In genomic region chr13:94608947-94609346, GRCm38 (mm10) we compare ENCODE assay signal across 14 mouse cellular contexts.
DNase-seq lines count a peak whose midpoint lies in the region; ATAC-seq and TF ChIP-seq lines count a peak whose summit lies in the region.
"Had no signal": no experiment of that assay in that cellular context is flagged by ENCODE, and none has a peak within 500 bp of the region (broad histone marks: within the 10 kb centered on the region; RNA-seq: fewer than 3 reads in every experiment).

No protein-coding gene starts in this region.

- peaks cover 72% of the 10 kb centered on the region for H3K27me3 ChIP-seq in forebrain, embryonic 11.5 days (ENCODE audit: control insufficient read depth, insufficient read depth, low read length)
- peaks cover 39% of the 10 kb centered on the region for H3K27me3 ChIP-seq in forebrain, postnatal 0 days (ENCODE audit: insufficient read depth, low read length)
- peaks cover 83% of the 10 kb centered on the region for H3K27me3 ChIP-seq in midbrain, embryonic 12.5 days
- peaks cover 31% of the 10 kb centered on the region for H3K27me3 ChIP-seq in midbrain, embryonic 16.5 days (ENCODE audit: control insufficient read depth, insufficient read depth, low read depth, low read length)
- no peaks in the 10 kb centered on the region; the same call in 1 of the 2 replicates for H3K27me3 ChIP-seq in limb, embryonic 11.5 days (ENCODE audit: control insufficient read depth, insufficient read depth, low read length)
- H3K27me3 ChIP-seq: heart, embryonic 15.5 days had no signal

- H3K4me1 ChIP-seq in forebrain, embryonic 11.5 days (replicated peaks; ENCODE audit: control insufficient read depth, insufficient read depth, low read length), result peaks cover 12% of the 10 kb centered on the region
- no peaks in the 10 kb centered on the region for H3K4me1 ChIP-seq in forebrain, postnatal 0 days (ENCODE audit: insufficient read depth)
- peaks cover 17% of the 10 kb centered on the region for H3K4me1 ChIP-seq in midbrain, embryonic 12.5 days
- peaks cover 5% of the 10 kb centered on the region; the same call in 1 of the 2 replicates for H3K4me1 ChIP-seq in midbrain, embryonic 16.5 days (ENCODE audit: control insufficient read depth, insufficient read depth, low read length)
- peaks cover 11% of the 10 kb centered on the region for H3K4me1 ChIP-seq in limb, embryonic 11.5 days (ENCODE audit: control insufficient read depth, insufficient read depth, low read length)
- H3K4me1 ChIP-seq: liver, embryonic 15.5 days had no signal

- H3K4me3 ChIP-seq in forebrain, embryonic 11.5 days (ENCODE audit: low read depth, low read length), result no peak overlapping the region
- H3K4me3 ChIP-seq in forebrain, postnatal 0 days (ENCODE audit: low read depth, low read length), result no peak overlapping the region
- no peak overlapping the region for H3K4me3 ChIP-seq in midbrain, embryonic 12.5 days
- H3K4me3 ChIP-seq in midbrain, embryonic 16.5 days (ENCODE audit: low read depth, low read length), result no peak overlapping the region
- H3K4me3 ChIP-seq in limb, embryonic 11.5 days (ENCODE audit: low read depth, low read length), result no peak overlapping the region
- H3K4me3 ChIP-seq: heart, embryonic 15.5 days; liver, embryonic 15.5 days had no signal

- no peaks in the 10 kb centered on the region for H3K9me3 ChIP-seq in forebrain, embryonic 11.5 days (ENCODE audit: control insufficient read depth, low read length)
- no peaks in the 10 kb centered on the region for H3K9me3 ChIP-seq in forebrain, postnatal 0 days (ENCODE audit: low read length)
- H3K9me3 ChIP-seq in midbrain, embryonic 12.5 days, result no peaks in the 10 kb centered on the region
- H3K9me3 ChIP-seq in midbrain, embryonic 16.5 days (replicated peaks; ENCODE audit: control insufficient read depth, low read length, poor library complexity, severe bottlenecking), result no peaks in the 10 kb centered on the region
- H3K9me3 ChIP-seq in limb, embryonic 11.5 days (ENCODE audit: control insufficient read depth, low read length), result no peaks in the 10 kb centered on the region
- H3K9me3 ChIP-seq: heart, embryonic 15.5 days; liver, embryonic 15.5 days had no signal

- peak; percentile 61 for DNase-seq in forebrain, embryonic 11.5 days (ENCODE audit: low spot score)
- DNase-seq in forebrain, postnatal 0 days, result no peak
- DNase-seq in limb, embryonic 11.5 days (ENCODE audit: low spot score), result no peak
- peak; percentile 61 for DNase-seq in testis, postnatal 14 days (ENCODE audit: low spot score)
- DNase-seq in left cerebral cortex, postnatal 25 days (ENCODE audit: low spot score in 2 of 2), result no peak
- no peak for DNase-seq in adrenal gland, adult 8-10 months
- DNase-seq: cerebellum, postnatal 36 days; gastrocnemius, postnatal 10 days had no signal

- WGBS in forebrain, embryonic 11.5 days, result 28% methylated on average over 10 of the region's 10 CpGs
- 45% methylated on average over 10 of the region's 10 CpGs for WGBS in forebrain, postnatal 0 days
- WGBS in midbrain, embryonic 12.5 days, result 57% methylated on average over 10 of the region's 10 CpGs
- WGBS in midbrain, embryonic 16.5 days, result 47% methylated on average over 10 of the region's 10 CpGs
- WGBS in limb, embryonic 11.5 days, result 11% methylated on average over 10 of the region's 10 CpGs

- H3K9ac ChIP-seq in forebrain, embryonic 11.5 days (ENCODE audit: low read length), result no peak overlapping the region
- no peak overlapping the region for H3K9ac ChIP-seq in forebrain, postnatal 0 days
- no peak overlapping the region for H3K9ac ChIP-seq in midbrain, embryonic 12.5 days (replicated peaks)
- no peak overlapping the region for H3K9ac ChIP-seq in midbrain, embryonic 16.5 days (ENCODE audit: low read depth, low read length)
- H3K9ac ChIP-seq in limb, embryonic 11.5 days (ENCODE audit: low read length), result no peak overlapping the region
- H3K9ac ChIP-seq: heart, embryonic 15.5 days; liver, embryonic 15.5 days had no signal

- ATAC-seq in forebrain, embryonic 11.5 days (replicated peaks; ENCODE audit: low FRiP score), result peak; percentile 42
- no peak for ATAC-seq in forebrain, postnatal 0 days
- peak; percentile 61; the same call in 1 of the 2 replicates for ATAC-seq in midbrain, embryonic 12.5 days (ENCODE audit: low FRiP score, low read depth)
- ATAC-seq in midbrain, embryonic 16.5 days, result no peak
- peak; percentile 4; the same call in 1 of the 2 replicates for ATAC-seq in limb, embryonic 11.5 days (ENCODE audit: insufficient number of reproducible peaks, low FRiP score, low TSS enrichment, low read depth)
- ATAC-seq: inflammation-experienced regulatory T-cells, adult 6 months had no signal

- intact Hi-C loops in left cerebral cortex, postnatal 25 days (cut with DNase I), result no loop called here

- no peaks in the 10 kb centered on the region for H3K36me3 ChIP-seq in forebrain, embryonic 11.5 days (ENCODE audit: control insufficient read depth, insufficient read depth, low read length)
- no peaks in the 10 kb centered on the region for H3K36me3 ChIP-seq in forebrain, postnatal 0 days (ENCODE audit: insufficient read depth)
- H3K36me3 ChIP-seq in midbrain, embryonic 12.5 days, result no peaks in the 10 kb centered on the region
- H3K36me3 ChIP-seq in midbrain, embryonic 16.5 days (ENCODE audit: control insufficient read depth, insufficient read depth, low read length), result no peaks in the 10 kb centered on the region
- no peaks in the 10 kb centered on the region for H3K36me3 ChIP-seq in limb, embryonic 11.5 days (ENCODE audit: control insufficient read depth, insufficient read depth, low read length)
- H3K36me3 ChIP-seq: heart, embryonic 15.5 days; liver, embryonic 15.5 days had no signal

- TF ChIP-seq CTCF in forebrain, postnatal 0 days (IDR thresholded peaks at IDR 0.05; ENCODE audit: low read depth), result no peak

- H3K4me2 ChIP-seq in forebrain, embryonic 11.5 days (ENCODE audit: low read depth, low read length, severe bottlenecking), result no peak overlapping the region
- no peak overlapping the region for H3K4me2 ChIP-seq in forebrain, postnatal 0 days (ENCODE audit: low read depth)
- H3K4me2 ChIP-seq in midbrain, embryonic 12.5 days (replicated peaks), result no peak overlapping the region
- no peak overlapping the region for H3K4me2 ChIP-seq in midbrain, embryonic 16.5 days (ENCODE audit: low read length)
- peak overlapping the region; percentile 13; the same call in 1 of the 2 replicates for H3K4me2 ChIP-seq in limb, embryonic 11.5 days (ENCODE audit: low read depth, severe bottlenecking)
- H3K4me2 ChIP-seq: heart, embryonic 15.5 days; liver, embryonic 15.5 days had no signal

- H3K27ac ChIP-seq in forebrain, embryonic 11.5 days (ENCODE audit: low read depth, low read length), result no peak overlapping the region
- H3K27ac ChIP-seq in forebrain, postnatal 0 days (ENCODE audit: low read depth, low read length), result no peak overlapping the region
- no peak overlapping the region for H3K27ac ChIP-seq in midbrain, embryonic 12.5 days (replicated peaks)
- H3K27ac ChIP-seq in midbrain, embryonic 16.5 days (ENCODE audit: low read length), result no peak overlapping the region
- peak overlapping the region; percentile 68 for H3K27ac ChIP-seq in limb, embryonic 11.5 days (replicated peaks; ENCODE audit: low read depth, low read length)
- H3K27ac ChIP-seq: heart, embryonic 15.5 days; liver, embryonic 15.5 days; macrophage had no signal

Comparison
In these comparisons a context has a peak if more than half of its experiments do, and no peak if none do; other contexts are left out.
1. ATAC-seq: peak in forebrain, embryonic 11.5 days (single experiment), midbrain, embryonic 12.5 days (single experiment) and limb, embryonic 11.5 days (single experiment); none in forebrain, postnatal 0 days (single experiment) and midbrain, embryonic 16.5 days (single experiment).
2. DNase-seq: peak in forebrain, embryonic 11.5 days (single experiment) and testis, postnatal 14 days (single experiment); none in forebrain, postnatal 0 days (single experiment), limb, embryonic 11.5 days (single experiment), left cerebral cortex, postnatal 25 days (0 of 2) and adrenal gland, adult 8-10 months (single experiment).